Mouse (Mus musculus) C2C12 (cell line): ENCODE measurements around the gene Vps18.

Experiments used
- CTCF ChIP-seq: IDR thresholded peaks from one replicate; pipeline ENCODE4 v1.5.1; 2011; ENCODE audit not compliant: control insufficient read depth, insufficient read depth, insufficient read length
- MAX ChIP-seq: IDR thresholded peaks from one replicate; pipeline ENCODE4 v1.6.1; 2011; ENCODE audit warnings: mild to moderate bottlenecking, control low read depth
- MYOD1 ChIP-seq: IDR thresholded peaks from one replicate; pipeline ENCODE4 v1.6.1; 2011; ENCODE audit warnings: low read depth; ENCODE audit not compliant: control insufficient read depth, insufficient read length

GRCm38 (mm10) chr2:119344537-119345138, 56.1 kb downstream of the Vps18 start:
- TF ChIP-seq MYOD1, result no peak
- no peak for TF ChIP-seq MAX
- no peak for TF ChIP-seq CTCF
